Mouse (Mus musculus) lung, adult 2 months (tissue): Measurements from ENCODE around the gene Tmem176a.

Source experiments
- CTCF ChIP-seq: fragments of 200-500 bp; IDR thresholded peaks from 2 replicates; pipeline ENCODE4 v1.5.1; 2011; ENCODE audit warnings: mild to moderate bottlenecking, low read length, control low read depth; ENCODE audit not compliant: insufficient read depth
- POLR2A ChIP-seq: fragments of 200-500 bp; IDR thresholded peaks from 2 replicates; pipeline ENCODE4 v1.6.1; 2011; ENCODE audit warnings: low read depth, mild to moderate bottlenecking, control low read depth, low read length, borderline replicate concordance; ENCODE audit errors: extremely low read depth

DNA sequence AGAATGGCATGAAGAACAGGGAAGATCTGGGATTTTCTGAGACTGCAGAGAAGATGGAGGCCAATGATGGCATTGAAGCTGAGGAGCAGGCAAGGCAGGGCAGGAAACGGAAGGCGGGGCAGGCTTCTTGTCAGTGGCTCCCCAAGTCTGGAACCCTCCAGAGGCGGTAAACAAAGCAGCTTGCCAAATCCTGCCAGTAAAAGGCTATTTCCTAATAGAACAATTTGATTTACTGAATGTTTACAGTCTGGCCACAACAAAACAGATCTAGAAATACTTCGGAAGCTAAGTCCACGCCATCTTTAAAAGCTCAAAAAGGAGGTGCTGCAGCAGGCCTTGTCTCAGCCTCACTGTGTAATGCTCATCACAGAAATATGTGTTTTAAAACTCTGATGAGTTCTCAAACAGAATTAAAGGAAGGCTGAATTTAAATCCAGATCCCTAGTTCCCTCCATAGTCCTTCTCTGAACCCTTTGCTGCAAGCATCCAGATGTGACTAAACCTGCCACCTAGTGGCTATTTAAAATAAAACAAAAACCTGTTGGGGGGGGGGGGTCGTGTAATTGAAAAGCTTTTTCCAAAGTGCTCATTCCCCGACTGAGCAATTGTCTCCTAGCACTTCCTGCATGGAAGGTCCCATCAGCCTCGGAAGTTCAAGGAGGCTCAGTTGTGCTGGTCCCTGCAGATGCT lies 17.0 kb downstream of the Tmem176a start:
- TF ChIP-seq CTCF = no peak
- no peak for TF ChIP-seq POLR2A
